Mouse (Mus musculus) ovary, adult 2 months (tissue): ENCODE measurements around the gene Olfr640. TPM values are rescaled to one million over a fixed set of nuclear protein-coding genes. Genes with fewer than 3 reads are reported as not detected.

Source experiments
- polyA plus RNA-seq: library from polyadenylated mRNA; depleted of rRNA; stranded (reverse); fragments of >200 nt; gene quantifications from 2 replicates; pipeline ENCODE4 v1.2.3, GENCODE M21; 2012; rRNA removed

The Olfr640 gene
- polyA plus RNA-seq = not detected in 2 replicates

DNA sequence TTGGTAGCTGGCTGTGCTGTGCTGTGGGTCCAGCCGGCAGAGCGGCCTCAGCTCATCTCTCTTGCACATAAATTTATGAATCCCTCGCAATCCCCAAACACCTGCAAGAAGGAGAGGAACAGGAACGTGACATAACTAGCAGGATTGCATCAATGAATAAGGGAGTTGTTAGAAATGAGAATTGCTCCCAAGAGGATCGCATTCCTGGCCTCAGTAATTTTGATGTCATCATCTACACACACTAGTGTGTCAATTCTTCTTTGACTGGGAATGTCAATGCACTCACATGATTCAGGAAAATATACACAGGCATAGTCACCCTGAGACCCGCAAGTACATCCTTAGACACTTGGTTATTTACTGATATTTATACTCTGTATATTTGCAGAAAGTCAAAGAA lies at the start of gene Olfr640:
Gene Olfr640 (minus strand): TSS at position 101 of the 400 bp plus-strand sequence.

GRCm38 (mm10) chr7:104071769-104072168 lies 46.4 kb upstream of the Olfr640 start, which contains the start of gene Olfr644:
Gene Olfr644 (minus strand): TSS chr7:104071869.

DNA sequence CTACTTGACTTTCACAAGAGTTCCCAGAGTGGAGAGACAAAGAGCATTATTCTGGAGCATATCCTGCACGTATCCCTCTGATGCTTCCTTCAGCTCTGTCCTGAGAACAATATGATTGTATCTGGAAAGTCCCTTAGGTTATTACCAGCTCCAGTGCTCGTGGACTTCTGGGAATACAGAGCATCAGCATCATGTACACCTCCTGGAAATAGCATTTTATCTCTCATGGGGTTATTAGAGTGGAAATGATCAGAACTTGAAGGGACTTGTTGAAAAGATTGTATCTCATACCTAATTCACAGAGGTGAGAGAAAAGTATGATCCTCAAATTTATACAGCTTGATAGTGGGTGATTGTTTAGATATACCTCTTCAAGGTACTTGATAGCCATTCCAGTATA lies 36.0 kb upstream of the Olfr640 start, which contains the start of gene 4930516K23Rik:
Gene 4930516K23Rik (minus strand): TSS at position 101 of the 400 bp plus-strand sequence.

DNA sequence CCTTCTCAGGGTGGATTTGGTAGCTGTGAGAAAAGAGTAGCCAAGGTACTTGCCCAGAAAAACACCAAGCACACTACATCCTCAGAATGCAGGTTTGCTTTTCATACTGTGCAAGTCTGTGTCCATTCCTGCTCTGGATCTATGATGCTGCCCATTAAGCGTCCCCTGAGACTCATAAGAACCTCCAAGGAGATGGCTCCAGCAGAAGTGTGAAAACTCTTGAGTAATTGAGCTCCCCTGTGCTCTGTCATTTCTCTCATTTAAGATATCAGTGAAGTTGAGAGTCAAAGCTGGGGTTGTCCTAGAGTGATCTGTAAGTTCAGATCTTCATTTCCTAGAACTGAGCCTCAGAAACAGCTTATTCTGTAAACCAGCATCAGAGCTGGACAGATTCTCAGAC lies 27.2 kb upstream of the Olfr640 start, which contains the start of gene Olfr642:
Gene Olfr642 (minus strand): TSS at position 101 of the 400 bp plus-strand sequence.

DNA sequence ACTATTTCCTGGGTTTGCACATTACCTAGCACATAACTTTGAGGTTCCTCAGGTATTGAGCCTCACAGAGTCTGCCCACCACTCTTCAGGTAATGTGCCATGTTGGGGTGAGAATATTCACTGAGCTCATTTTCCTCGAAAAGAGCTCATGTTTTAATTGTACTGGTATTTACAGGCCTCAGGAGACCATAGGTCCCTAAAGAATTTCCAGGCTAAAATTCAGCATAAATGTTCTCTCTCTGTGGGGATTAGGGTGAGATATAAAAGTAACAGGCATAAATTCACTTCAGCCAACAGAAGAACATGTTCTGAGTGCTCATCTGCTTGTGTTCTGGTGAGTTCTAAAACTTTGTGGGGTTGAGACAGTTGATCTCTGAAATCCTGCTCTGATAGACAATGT lies 9.8 kb upstream of the Olfr640 start, which contains the start of gene Olfr641:
Gene Olfr641 (plus strand): TSS at position 301 of the 400 bp plus-strand sequence.

GRCm38 (mm10) chr7:104017203-104017602 lies 8.2 kb downstream of the Olfr640 start, which contains the start of gene Olfr639:
Gene Olfr639 (minus strand): TSS chr7:104017303.

GRCm38 (mm10) chr7:103998446-103998845 lies 26.9 kb downstream of the Olfr640 start, which contains the start of gene Olfr638:
Gene Olfr638 (plus strand): TSS chr7:103998746.

GRCm38 (mm10) chr7:103970852-103971251 lies 54.5 kb downstream of the Olfr640 start, which contains the start of gene Olfr635:
Gene Olfr635 (plus strand): TSS chr7:103971152.

Other genes with a start within 250 kb of the Olfr640 start
- gene Olfr68, start 245.9 kb downstream of the Olfr640 start, polyA plus RNA-seq = not detected in 2 replicates
- not detected in 2 replicates for gene Olfr67, start 233.8 kb downstream of the Olfr640 start, polyA plus RNA-seq
- gene Hbb-bt, start 211.6 kb downstream of the Olfr640 start, polyA plus RNA-seq = 36.7 and 60.5 TPM in 2 replicates
- gene Hbb-bs, start 197.5 kb downstream of the Olfr640 start, polyA plus RNA-seq = 349 and 591 TPM in 2 replicates
- gene Hbb-bh2, start 185.1 kb downstream of the Olfr640 start, polyA plus RNA-seq = not detected in 2 replicates
- not detected in 2 replicates for gene Hbb-bh1, start 182.4 kb downstream of the Olfr640 start, polyA plus RNA-seq
- not detected in 2 replicates for gene Hbb-y, start 172.4 kb downstream of the Olfr640 start, polyA plus RNA-seq
- not detected in 2 replicates for gene Olfr66, start 139.3 kb downstream of the Olfr640 start, polyA plus RNA-seq
- gene Olfr64, start 131.1 kb downstream of the Olfr640 start, polyA plus RNA-seq = not detected in 2 replicates
- gene Olfr65, start 122.1 kb downstream of the Olfr640 start, polyA plus RNA-seq = not detected in 2 replicates
- not detected in 2 replicates for gene Olfr631, start 96.7 kb downstream of the Olfr640 start, polyA plus RNA-seq
- gene Olfr632, start 91.2 kb downstream of the Olfr640 start, polyA plus RNA-seq = not detected in 2 replicates
- not detected in 2 replicates for gene Olfr633, start 81.1 kb downstream of the Olfr640 start, polyA plus RNA-seq
- gene Olfr635, start 54.4 kb downstream of the Olfr640 start, polyA plus RNA-seq = not detected in 2 replicates
- not detected in 2 replicates for gene Olfr638, start 26.8 kb downstream of the Olfr640 start, polyA plus RNA-seq
- gene Olfr639, start 8.3 kb downstream of the Olfr640 start, polyA plus RNA-seq = not detected in 2 replicates
- not detected in 2 replicates for gene Olfr641, start 9.9 kb upstream of the Olfr640 start, polyA plus RNA-seq
- gene Olfr642, start 27.1 kb upstream of the Olfr640 start, polyA plus RNA-seq = not detected in 2 replicates
- not detected in 2 replicates for gene 4930516K23Rik, start 35.9 kb upstream of the Olfr640 start, polyA plus RNA-seq
- not detected in 2 replicates for gene Olfr644, start 46.3 kb upstream of the Olfr640 start, polyA plus RNA-seq
- not detected in 2 replicates for gene Olfr645, start 59.9 kb upstream of the Olfr640 start, polyA plus RNA-seq
- not detected in 2 replicates for gene Olfr646, start 79.3 kb upstream of the Olfr640 start, polyA plus RNA-seq
- gene Ubqln5, start 104.3 kb upstream of the Olfr640 start, polyA plus RNA-seq = not detected in 2 replicates
- gene Olfr643, start 111.8 kb upstream of the Olfr640 start, polyA plus RNA-seq = not detected in 2 replicates
- not detected in 2 replicates for gene Ubqln3, start 117.7 kb upstream of the Olfr640 start, polyA plus RNA-seq
- gene Ubqlnl, start 125.0 kb upstream of the Olfr640 start, polyA plus RNA-seq = not detected in 2 replicates
- gene Olfm5, start 139.3 kb upstream of the Olfr640 start, polyA plus RNA-seq = not detected in 2 replicates
- 0.11 TPM in 1 of 2 replicates, not detected in the other for gene Olfr648, start 157.8 kb upstream of the Olfr640 start, polyA plus RNA-seq
- gene Olfr649, start 170.4 kb upstream of the Olfr640 start, polyA plus RNA-seq = not detected in 2 replicates
- 0.77 and 0.95 TPM in 2 replicates for gene Trim6, start 193.2 kb upstream of the Olfr640 start, polyA plus RNA-seq
- 4.1 and 4.9 TPM in 2 replicates for gene Trim34a, start 218.9 kb upstream of the Olfr640 start, polyA plus RNA-seq